Mouse (Mus musculus): Measurements from ENCODE around the gene Stt3b. TPM values are rescaled to one million over a fixed set of nuclear protein-coding genes. Genes with fewer than 3 reads are reported as not detected.

Stt3b gene
- polyA plus RNA-seq, 2 experiments: 67.2 to 117 TPM

DNA sequence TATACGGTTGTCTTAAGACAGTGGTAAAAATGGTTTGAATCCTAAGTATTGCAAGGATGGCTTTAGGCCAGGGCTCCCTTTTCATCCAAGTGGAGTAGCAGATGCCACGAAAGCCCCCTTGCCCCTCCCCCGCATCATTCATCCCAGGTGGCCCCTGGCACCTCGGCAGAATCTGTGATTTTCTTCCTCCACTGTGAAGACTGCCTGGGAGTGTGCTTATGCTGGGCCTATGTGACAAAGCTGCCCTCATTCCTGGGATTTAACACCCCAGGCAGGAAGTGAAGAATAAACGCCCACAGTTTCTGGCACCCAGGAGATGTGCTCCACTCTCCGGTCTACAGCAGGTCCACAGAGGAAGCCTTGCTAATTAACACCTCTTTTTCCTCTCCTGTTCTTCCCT lies 28.6 kb upstream of the Stt3b start:
- 23% methylated on average over 6 of the region's 6 CpGs for WGBS
- DNase-seq (ENCODE audit: low spot score): no peak
- Histone ChIP-seq H3K9ac (ENCODE audit: low read depth, low read length, severe bottlenecking) (no peak overlapping the region), H3K4me3 (replicated peaks; ENCODE audit: low read length) (no peak overlapping the region), H3K4me2 (replicated peaks; ENCODE audit: low read depth, low read length, severe bottlenecking) (no peak overlapping the region), H3K27ac (replicated peaks; ENCODE audit: low read depth, low read length) (no peak overlapping the region), H3K9me3 (ENCODE audit: control insufficient read depth, low read length) (no peaks in the 10 kb centered on the region), H3K4me1 (ENCODE audit: control insufficient read depth, insufficient read depth, low read length) (peaks cover 8% of the 10 kb centered on the region; the same call in 1 of the 2 replicates), H3K27me3 (ENCODE audit: control insufficient read depth, insufficient read depth, low read length) (no peaks in the 10 kb centered on the region), H3K36me3 (ENCODE audit: control insufficient read depth, insufficient read depth, low read length) (no peaks in the 10 kb centered on the region)
- no peak for TF ChIP-seq POLR2A (IDR thresholded peaks at IDR 0.05; ENCODE audit: borderline replicate concordance, extremely low read depth, insufficient read depth, insufficient read length)
- no peak for ATAC-seq (ENCODE audit: low FRiP score, low read depth)

DNA sequence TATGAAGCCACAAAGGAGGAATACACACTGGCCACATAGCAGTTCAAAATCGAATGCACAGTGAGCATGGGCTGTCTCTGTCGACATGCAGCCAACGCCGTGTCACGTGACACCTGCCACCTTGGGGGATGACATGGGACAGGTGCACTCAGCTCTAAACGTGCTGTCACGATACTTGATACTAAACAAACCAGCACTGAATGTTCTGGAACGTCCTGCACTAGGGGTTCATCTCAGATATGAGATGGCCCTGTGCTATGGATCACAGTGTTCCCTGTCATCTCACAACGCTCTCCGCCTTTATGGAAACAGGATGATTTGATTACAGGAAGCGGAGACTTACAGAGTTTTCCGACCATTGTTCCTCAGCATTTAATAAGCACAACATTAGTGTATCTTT lies 22.8 kb upstream of the Stt3b start:
- no peak overlapping the region for H3K27ac ChIP-seq (replicated peaks; ENCODE audit: low read depth, low read length)
- H3K9me3 ChIP-seq (ENCODE audit: control insufficient read depth, low read length): no peaks in the 10 kb centered on the region
- H3K9ac ChIP-seq (ENCODE audit: low read depth, low read length, severe bottlenecking): no peak overlapping the region
- H3K4me1 ChIP-seq (ENCODE audit: control insufficient read depth, insufficient read depth, low read length): no peaks in the 10 kb centered on the region
- no peak overlapping the region for H3K4me2 ChIP-seq (replicated peaks; ENCODE audit: low read depth, low read length, severe bottlenecking)
- no peaks in the 10 kb centered on the region for H3K36me3 ChIP-seq (ENCODE audit: control insufficient read depth, insufficient read depth, low read length)
- no peak overlapping the region for H3K4me3 ChIP-seq (replicated peaks; ENCODE audit: low read length)
- DNase-seq (ENCODE audit: low spot score) (no peak), ATAC-seq (ENCODE audit: low FRiP score, low read depth) (no peak)
- H3K27me3 ChIP-seq (ENCODE audit: control insufficient read depth, insufficient read depth, low read length): no peaks in the 10 kb centered on the region
- WGBS: 72% methylated on average over 12 of the region's 12 CpGs
- TF ChIP-seq POLR2A (IDR thresholded peaks at IDR 0.05; ENCODE audit: borderline replicate concordance, extremely low read depth, insufficient read depth, insufficient read length): no peak

DNA sequence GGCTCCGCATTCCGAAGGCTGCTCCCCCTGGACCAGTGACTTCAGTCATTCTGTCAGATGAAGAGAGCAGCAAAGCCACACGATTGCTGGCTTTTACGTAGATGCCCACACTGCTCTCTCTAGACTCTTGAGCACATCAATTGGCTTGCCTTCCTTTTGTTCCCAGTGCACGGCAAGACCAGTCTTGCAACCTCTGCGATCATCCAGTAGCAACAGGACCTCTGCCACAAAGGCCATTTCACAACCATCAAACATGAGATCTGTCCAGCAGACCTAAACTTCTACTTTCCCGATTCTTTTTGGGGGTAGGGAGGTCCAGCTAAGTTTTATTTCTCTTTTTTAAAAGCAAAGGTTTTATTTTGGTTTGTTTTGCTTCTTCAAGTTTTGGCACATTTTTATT lies 22.1 kb upstream of the Stt3b start:
- 69% methylated on average over 7 of the region's 7 CpGs for WGBS
- no peak overlapping the region for H3K4me3 ChIP-seq (replicated peaks; ENCODE audit: low read length)
- ATAC-seq (ENCODE audit: low FRiP score, low read depth) (no peak), DNase-seq (ENCODE audit: low spot score) (no peak)
- no peaks in the 10 kb centered on the region for H3K36me3 ChIP-seq (ENCODE audit: control insufficient read depth, insufficient read depth, low read length)
- no peaks in the 10 kb centered on the region for H3K9me3 ChIP-seq (ENCODE audit: control insufficient read depth, low read length)
- no peak overlapping the region for H3K4me2 ChIP-seq (replicated peaks; ENCODE audit: low read depth, low read length, severe bottlenecking)
- no peak overlapping the region for H3K9ac ChIP-seq (ENCODE audit: low read depth, low read length, severe bottlenecking)
- no peaks in the 10 kb centered on the region for H3K4me1 ChIP-seq (ENCODE audit: control insufficient read depth, insufficient read depth, low read length)
- TF ChIP-seq POLR2A (IDR thresholded peaks at IDR 0.05; ENCODE audit: borderline replicate concordance, extremely low read depth, insufficient read depth, insufficient read length): no peak
- no peak overlapping the region for H3K27ac ChIP-seq (replicated peaks; ENCODE audit: low read depth, low read length)
- no peaks in the 10 kb centered on the region for H3K27me3 ChIP-seq (ENCODE audit: control insufficient read depth, insufficient read depth, low read length)

DNA sequence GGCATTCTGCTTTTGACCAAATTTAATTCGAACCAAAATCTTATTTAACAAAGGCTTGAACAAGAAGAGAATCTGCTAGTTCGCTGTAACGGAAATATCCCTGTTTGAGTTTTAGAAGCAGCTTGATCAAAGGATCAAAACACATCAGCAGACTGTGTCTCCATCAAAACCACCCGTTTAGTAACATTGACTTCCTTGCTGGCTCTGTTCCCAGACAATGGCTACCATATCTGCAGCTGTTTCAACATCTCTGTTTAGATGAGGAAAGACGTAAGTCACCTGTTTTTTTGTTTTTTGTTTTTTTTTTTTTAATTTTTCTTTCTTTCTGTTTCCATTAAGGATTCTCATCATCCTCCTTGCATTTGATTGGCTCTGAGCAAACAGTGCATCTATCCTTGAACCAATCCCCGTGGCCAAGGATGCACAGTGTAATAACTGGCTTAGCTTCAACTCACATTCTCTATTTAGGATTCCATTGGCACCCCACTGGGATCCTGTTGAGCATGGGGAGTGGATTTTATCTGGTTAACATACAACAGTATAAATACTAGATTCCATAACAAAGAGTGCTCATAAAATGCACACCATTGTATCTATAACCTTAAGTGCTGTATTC lies 20.7 kb upstream of the Stt3b start:
- Histone ChIP-seq H3K9me3 (ENCODE audit: control insufficient read depth, low read length) (no peaks in the 10 kb centered on the region), H3K9ac (ENCODE audit: low read depth, low read length, severe bottlenecking) (no peak overlapping the region), H3K36me3 (ENCODE audit: control insufficient read depth, insufficient read depth, low read length) (no peaks in the 10 kb centered on the region), H3K27ac (replicated peaks; ENCODE audit: low read depth, low read length) (no peak overlapping the region), H3K4me1 (ENCODE audit: control insufficient read depth, insufficient read depth, low read length) (no peaks in the 10 kb centered on the region), H3K27me3 (ENCODE audit: control insufficient read depth, insufficient read depth, low read length) (no peaks in the 10 kb centered on the region), H3K4me2 (replicated peaks; ENCODE audit: low read depth, low read length, severe bottlenecking) (no peak overlapping the region), H3K4me3 (replicated peaks; ENCODE audit: low read length) (no peak overlapping the region)
- 56% methylated on average over 6 of the region's 6 CpGs for WGBS
- DNase-seq (ENCODE audit: low spot score): peak; percentile 71
- TF ChIP-seq POLR2A (IDR thresholded peaks at IDR 0.05; ENCODE audit: borderline replicate concordance, extremely low read depth, insufficient read depth, insufficient read length): no peak
- ATAC-seq (ENCODE audit: low FRiP score, low read depth): no peak

DNA sequence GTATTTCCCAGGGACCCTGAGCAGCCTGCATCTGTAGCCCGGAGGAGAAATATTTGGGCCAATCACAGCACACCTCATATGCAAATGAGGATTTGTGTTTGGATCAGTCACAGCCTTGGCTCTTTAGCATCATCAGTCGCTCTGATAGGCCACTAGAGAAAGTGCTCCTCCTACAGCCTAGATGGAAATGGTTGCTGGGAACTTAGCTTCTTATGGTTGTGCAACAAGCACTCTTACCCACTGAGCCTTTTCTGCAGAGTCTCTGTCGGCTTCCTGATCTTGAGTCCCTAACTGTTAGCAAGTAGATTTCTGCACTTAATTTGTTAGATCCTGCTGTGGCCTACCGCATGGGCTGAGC lies 16.3 kb upstream of the Stt3b start:
- DNase-seq (ENCODE audit: low spot score) (no peak), ATAC-seq (ENCODE audit: low FRiP score, low read depth) (no peak)
- Histone ChIP-seq H3K4me1 (ENCODE audit: control insufficient read depth, insufficient read depth, low read length) (peaks cover 3% of the 10 kb centered on the region; the same call in 1 of the 2 replicates), H3K36me3 (ENCODE audit: control insufficient read depth, insufficient read depth, low read length) (no peaks in the 10 kb centered on the region), H3K27ac (replicated peaks; ENCODE audit: low read depth, low read length) (no peak overlapping the region), H3K9me3 (ENCODE audit: control insufficient read depth, low read length) (no peaks in the 10 kb centered on the region), H3K9ac (ENCODE audit: low read depth, low read length, severe bottlenecking) (no peak overlapping the region), H3K4me3 (replicated peaks; ENCODE audit: low read length) (no peak overlapping the region), H3K27me3 (ENCODE audit: control insufficient read depth, insufficient read depth, low read length) (no peaks in the 10 kb centered on the region), H3K4me2 (replicated peaks; ENCODE audit: low read depth, low read length, severe bottlenecking) (no peak overlapping the region)
- TF ChIP-seq POLR2A (IDR thresholded peaks at IDR 0.05; ENCODE audit: borderline replicate concordance, extremely low read depth, insufficient read depth, insufficient read length): no peak
- 83% methylated on average over 4 of the region's 4 CpGs for WGBS

Measured in limb, embryonic 14.5 days (tissue).